Mouse (Mus musculus): Measurements from ENCODE around the gene Icam2.
A peak's percentile ranks its signal among the peaks of the same experiment; 100 is the strongest.

Gene Icam2

DNA sequence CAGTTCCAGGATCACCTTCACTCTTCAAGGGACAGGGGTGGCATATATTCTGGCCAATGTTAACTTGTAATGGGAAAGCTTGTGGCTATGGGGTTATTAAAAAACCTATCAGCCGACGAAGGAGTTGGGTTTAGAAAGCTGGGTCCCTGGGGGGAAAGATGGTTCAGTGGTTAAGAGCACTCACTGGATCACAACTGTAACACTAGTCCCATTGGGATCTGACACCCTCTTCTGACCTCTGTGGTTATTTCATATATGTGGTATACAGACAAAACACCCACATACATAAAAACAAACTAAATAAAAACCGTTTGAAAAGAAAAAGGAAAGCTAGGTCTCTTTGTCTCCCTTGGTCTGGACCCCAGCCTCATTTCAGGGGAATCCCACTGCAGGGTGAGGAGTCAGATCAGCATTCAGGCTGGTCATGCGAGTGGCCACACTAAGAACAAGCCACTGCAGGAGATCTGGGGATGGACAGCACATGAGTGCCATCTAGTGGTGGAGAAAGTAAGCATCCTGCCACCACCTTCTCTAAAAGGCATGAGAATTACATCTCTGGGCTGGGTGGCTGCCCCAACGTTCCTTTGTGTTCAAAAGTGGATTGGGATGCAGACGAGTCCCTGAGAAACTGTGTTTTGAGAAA lies 3.8 kb upstream of the Icam2 start:
- DNase-seq (ENCODE audit: low read depth, low spot score) = peak; percentile 71

DNA sequence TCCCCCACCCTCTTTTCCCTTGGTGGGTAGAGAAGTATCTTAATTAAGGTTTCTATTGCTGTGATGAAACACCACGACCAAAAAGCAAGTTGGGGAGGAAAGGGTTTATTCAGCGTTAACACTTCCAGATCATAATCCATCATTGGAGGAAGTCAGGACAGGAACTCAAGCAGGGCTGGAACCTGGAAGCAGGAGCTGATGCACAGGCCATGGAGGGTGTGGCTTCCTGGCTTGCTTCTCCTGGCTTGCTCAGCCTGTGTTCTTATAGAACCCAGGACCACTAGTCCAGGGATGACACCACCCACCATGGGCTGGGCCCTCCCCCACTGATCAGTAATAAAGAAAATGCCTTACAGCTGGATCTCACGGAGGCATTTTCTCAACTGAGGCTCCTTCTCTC lies 2.9 kb upstream of the Icam2 start:
- no peak for DNase-seq (ENCODE audit: low read depth, low spot score)

DNA sequence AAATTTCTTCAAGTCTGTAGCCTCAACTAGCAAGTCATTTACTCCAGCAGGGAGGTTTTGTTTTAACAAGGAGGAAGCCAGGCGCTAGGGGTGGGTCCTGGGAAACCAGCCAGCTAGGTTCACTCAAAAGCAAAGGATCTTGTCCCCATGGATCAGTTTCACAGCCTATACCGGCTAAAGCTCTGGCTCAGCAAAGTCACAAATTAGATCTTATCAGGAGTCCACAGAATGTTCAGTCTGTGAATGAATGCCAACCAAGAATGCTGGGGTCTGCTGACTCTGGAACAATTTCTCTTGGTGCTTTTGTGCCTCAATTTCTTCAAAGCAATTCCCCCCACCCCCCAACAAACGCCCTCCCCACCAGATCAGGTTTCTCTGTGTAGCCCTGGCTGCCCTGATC lies 1.7 kb upstream of the Icam2 start:
- DNase-seq (ENCODE audit: low read depth, low spot score) = no peak

DNA sequence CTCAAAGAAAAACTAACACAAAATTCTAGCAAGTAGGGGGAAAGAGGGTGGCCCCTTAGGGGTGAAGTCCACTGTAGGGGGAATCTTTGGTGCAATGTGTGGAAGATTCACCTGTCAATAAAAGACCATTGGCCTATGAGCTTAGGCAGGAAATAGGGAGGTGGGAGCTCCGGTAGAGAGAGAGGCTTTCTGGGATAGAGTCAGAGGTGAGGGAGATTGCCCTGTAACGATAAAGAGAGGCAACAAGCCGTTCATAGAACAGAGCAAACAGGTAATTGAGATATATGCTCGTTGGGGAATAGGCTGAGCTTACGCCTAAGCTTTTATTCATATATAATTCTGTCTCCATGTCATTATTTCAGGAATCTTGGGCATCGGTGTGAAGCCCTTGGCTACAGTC lies 855 bp downstream of the Icam2 start:
- DNase-seq (ENCODE audit: low read depth, low spot score) = no peak

DNA sequence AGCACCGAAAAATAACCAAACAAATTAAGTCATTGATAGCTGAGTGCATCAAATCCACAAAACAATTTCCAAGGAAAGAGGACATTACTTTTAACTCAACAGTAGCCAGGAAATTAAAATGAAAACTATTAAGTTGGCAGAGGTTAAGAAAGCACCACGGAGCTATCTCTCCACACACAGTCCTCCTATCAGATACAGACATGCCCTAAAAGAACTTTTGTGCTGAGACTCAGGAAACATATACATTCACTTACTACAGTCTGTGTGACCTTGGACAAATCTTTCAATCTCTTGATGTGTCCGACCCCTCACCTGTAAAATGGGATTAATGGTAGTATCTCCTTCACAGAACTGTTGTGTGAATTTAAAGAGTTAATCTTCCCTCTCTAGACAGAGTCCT lies 1.5 kb downstream of the Icam2 start:
- DNase-seq (ENCODE audit: low read depth, low spot score) = no peak

DNA sequence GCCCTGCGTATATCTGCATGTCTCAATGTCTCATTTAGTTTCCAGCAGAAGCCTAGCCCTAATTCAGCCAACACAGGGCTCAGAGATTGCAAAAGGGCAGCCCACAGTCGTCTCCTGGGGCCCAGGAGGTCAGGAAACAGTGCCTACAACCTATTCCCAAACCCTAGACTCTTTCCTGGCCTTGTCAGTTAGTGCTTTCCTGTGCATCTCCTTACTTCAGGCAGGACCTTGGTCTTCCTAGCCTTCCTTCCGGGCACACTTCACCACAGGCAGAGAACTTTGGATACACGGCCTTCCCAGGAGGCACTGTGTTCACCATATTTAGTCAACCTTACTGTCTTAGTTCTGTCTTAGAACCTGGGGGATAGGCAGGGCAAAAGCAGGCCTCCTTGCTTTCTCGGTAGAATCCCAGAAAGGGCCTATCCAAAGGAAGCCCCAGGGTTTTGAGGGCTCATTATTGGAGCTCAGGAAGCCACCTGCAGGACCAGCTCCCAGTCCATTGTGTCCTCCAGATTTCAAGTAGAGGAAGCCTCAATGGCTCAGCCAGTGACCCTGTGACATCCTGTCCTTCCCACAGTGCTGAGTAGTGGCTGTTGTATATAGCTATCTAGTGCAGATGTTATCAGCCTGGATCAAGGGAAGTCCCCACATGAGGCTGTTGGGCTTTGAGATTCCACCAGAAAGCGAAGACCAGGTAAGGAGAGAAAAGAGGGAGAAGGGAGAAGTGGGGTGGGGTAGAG lies 4.7 kb downstream of the Icam2 start:
- no peak for DNase-seq (ENCODE audit: low read depth, low spot score)

DNA sequence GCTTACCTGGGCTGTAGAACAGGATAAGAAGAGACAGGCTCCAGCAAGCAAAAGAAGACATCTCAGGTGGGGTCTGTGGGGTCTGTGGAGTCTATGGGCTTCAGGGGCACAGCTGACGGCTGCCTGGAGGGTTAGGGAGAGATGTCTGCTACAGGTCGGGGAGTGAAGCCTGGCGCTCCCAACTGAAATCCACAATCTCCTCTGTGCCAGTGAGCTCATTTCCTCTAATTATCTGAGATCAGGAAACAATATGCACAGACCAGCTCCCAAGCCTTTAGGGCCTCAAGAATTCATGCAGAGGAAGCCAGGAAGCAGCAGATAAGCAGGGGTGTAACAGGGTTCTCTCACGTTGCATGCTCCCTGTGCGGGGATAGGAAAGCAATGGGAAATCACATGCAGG lies 5.5 kb downstream of the Icam2 start:
- no peak for DNase-seq (ENCODE audit: low read depth, low spot score)

DNA sequence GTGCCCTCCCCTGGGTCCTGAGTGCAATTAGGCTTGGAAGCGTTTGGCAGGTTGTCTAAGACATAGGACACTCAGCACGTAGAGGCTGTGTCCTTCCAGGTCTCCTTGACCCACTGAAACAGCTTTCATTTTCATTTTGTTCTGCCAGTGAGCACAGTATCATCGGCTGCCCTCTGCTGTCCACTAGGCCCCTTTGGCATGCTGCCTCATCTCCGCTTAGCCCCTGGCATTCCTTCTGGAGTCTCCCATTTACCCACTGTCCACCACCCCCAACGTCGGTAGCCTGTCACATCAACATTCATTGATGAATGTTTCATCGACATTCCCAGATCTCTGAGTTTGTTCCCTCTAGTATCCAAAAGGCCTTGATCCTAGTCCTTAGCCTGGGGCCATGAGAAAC lies 6.0 kb downstream of the Icam2 start:
- DNase-seq (ENCODE audit: low read depth, low spot score) = no peak

DNA sequence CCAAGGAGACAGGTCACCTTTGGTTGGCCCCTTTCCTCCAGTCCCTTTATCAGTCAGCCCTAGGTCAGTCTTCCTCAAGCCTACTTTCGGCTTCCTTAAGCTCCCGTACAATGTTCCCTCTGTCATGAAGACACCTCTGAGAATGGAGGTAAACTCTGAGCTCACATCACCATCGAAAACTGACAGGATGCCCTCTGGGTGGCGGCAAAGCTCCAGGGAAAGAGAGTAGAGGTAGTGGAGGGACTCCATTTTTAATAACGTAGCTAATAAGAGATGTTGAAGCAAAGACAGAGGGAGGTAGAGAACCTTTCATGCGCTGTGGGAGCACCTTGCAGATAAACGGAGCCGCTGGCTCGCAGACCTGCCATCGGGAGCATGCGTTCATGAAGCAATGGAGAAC lies 6.9 kb downstream of the Icam2 start:
- no peak for DNase-seq (ENCODE audit: low read depth, low spot score)

DNA sequence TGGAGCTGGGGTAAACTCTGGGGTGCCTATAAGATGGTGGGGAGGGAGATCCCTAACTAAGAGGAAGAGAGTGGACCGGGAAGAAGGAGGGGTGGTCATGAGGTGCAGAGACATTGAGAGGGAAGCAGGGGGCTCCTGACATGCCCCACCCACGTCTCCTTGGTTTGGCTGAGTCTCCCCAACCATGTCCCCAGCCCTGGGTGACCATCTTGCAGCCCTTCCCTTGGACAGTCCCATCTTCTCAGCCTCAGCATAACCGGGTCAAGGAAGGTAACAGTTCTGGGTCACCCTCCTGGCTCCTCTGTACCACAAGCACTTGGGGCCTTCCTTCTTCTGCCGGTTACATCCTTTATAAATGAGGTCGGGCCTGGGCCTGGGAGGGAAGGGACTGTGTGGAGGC lies 12.9 kb downstream of the Icam2 start:
- DNase-seq (ENCODE audit: low read depth, low spot score) = no peak

DNA sequence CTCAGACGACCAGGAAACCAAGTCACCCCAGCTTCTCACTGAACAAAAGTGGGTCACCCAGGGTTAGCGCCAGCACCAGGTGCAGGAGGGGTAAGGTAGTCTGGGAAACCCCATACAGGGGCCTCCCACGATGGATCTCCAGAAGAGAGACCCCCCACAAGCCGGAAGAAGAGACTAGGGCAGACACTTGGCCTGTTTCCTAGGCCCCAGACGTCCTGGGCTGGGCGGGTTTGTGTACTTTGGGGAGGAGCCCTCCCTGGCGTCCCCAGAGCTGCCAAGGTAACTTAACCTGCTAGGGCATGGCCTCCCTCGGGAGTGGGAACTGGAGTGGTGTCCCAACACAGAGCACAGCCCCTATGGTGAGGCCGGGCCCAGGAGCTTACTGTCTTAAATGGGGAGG lies 13.3 kb downstream of the Icam2 start:
- no peak for DNase-seq (ENCODE audit: low read depth, low spot score)

DNA sequence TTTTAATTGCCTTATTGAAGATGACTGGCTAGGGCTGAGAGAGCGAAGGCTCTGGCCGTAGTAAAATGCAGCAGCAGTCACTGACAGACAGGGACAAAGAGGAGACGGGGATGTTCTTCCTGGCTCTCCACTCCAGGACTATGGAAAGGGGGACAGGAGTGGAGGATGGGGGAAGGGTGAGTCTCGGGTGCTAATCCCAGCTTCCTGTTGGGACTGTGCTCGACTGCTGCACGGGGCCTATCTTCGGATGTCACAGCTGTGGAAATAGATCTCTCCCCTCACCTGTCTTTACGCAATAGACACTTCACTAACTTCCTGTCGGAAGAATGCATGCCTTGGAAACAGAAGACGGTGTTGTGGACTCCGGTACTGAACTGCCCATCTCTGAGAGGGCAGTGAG lies 13.9 kb downstream of the Icam2 start:
- no peak for DNase-seq (ENCODE audit: low read depth, low spot score)

DNA sequence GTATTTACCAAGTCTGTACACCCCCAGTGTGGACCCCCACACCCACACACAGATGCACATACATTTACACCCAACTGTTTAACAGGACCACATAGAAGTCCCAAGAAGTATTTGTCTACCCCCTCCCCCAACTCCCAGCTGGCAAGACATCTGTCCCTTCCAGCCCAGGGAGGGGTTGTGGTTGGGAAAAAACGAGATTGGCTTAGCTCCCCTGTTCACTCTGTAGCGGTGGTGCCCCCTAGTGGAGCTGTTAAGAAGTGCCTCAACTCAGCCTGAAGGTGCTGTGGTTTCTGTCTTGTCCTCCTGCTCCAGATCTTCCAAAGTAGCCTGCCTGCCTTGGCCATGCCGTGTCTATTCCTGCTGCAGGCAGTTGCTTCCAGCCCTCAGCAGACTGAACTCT lies 21.6 kb downstream of the Icam2 start:
- DNase-seq (ENCODE audit: low read depth, low spot score) = peak; percentile 43

DNA sequence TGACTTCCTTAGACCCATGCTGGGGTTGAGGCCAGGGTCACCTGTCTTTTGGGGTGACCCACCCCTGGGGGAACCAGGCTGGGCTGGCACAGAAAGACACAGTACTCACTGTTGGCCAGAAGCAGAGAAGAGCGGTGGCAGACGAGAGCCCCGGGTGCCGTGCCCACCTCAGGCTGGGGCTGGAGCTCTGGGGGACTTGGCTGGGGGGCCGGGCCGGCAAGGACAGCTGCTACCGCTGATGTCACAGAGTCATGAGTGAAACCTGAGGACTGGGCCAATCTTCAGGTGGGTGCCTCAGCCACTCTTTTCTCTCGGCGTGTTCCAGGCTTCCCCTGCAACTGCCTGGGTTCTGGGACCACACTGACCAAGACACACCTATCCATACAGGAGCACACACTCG lies 22.5 kb downstream of the Icam2 start, which contains the start of gene Prr29:
Gene Prr29 (plus strand): TSS at position 107 of the 400 bp plus-strand sequence.
- DNase-seq (ENCODE audit: low read depth, low spot score) = no peak

DNA sequence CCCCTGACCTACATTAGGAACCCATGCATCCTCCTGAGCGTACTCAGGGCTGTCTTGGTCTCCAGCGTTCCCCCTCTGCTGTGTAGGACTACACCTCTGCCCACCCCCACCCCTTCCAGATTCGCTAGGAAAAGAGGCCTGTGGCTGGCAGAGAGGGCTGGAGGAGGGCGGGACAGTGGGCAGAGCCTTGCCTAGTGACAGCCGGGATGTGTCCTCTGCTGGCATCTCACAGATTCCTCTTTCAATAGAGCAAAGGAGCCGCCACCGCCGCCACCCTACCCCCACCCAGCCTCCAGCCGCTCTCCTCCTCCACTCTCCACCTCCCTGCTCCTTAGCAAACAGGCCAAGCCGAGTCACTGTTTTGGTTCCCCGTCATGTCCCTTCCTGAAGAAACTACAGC lies 23.2 kb downstream of the Icam2 start:
- DNase-seq (ENCODE audit: low read depth, low spot score) = no peak

DNA sequence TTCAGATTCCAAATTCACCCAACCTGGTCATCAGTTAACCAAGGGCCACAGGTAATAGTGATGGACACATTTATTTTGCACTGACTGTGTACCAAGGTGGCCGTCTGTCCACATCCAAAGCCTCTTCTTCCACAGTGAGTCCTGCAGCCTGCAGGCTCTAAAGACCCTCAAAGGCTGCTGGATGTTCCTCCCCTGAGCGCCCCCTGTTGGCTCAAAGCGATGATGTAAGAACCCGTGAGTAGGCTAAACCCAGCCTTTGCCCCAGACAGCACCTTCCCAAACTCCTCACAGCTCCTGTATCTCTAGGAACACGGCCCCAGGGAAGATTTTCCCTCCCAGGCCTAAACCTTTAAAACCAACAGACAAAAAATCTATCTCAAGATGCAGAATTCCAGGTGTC lies 28.5 kb downstream of the Icam2 start:
- no peak for DNase-seq (ENCODE audit: low read depth, low spot score)

DNA sequence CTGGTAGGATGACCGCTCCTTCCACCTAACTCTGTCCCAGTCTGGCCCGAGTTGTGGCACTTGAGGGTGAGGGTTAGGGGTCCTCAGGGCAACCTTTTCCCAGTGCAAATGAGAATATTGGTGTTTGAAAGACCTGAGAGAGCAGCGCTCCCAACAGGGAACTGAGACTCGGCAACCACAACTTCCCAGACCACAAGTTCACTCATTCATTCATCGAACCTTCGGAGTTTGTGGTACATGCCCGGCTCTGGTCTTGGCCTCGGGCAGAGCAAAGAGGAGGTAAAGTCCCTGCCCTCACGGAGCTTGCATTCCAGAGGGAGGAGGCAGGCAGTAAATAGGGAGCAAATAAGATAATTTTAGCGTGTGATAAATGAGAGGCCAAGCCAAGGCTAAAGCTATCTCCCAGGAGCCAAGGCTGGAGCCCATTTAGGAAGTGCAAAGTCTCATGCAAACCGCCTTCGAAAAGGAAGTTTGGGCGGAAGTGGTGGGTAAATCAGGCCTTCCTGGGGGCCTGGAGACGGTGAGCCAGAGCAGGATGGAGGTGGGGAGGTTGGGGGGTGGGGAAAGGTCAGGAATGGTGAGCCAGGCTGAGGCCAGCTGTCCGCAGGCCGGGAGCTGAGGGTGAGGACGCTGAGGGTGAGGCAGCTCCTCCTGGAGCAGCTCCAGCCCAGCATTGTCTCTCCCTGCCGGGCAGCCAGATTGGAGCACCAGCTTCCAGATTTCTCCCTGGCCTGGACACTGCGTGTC lies 32.3 kb downstream of the Icam2 start:
- DNase-seq (ENCODE audit: low read depth, low spot score) = no peak

DNA sequence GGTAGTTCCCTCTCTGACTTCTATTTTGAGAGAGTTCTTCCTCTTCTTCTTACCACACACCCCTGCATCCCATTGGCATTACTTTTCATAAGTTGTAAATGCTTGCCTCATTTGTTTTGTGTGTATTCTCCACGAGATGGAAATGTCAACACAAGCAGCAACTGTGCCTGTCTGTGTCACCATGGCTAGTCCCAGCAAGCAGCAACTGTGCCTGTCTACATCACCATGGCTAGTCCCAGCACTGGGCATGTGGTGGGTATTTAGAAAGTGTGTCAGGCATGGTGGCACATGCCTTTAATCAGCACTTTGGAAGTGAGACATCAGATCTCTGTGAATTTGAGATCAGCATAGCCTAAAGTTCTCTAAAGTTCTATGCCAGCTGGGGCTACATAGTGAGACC lies 33.7 kb downstream of the Icam2 start:
- no peak for DNase-seq (ENCODE audit: low read depth, low spot score)

DNA sequence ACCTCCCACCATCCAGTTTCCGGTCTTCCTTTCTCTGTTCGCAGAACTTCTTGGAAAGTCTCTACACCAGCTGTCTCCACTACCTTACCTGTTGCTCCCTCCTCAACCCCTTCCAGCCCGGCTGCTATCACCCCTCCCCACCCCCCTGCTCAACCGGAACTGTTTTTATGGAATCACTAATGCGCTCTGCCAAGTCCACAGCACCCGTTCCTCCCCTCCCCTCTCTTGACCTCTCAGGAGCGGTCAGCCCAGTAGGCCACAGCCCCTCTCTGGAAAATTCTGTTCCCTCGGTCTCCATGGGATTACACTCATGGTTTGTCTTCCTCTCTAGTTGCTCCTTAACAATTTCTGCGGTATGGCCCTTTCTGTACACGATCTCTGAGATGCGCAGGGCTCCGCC lies 34.7 kb downstream of the Icam2 start, which contains the start of gene Scn4a:
Gene Scn4a (minus strand): TSS at position 101 of the 400 bp plus-strand sequence.
- DNase-seq (ENCODE audit: low read depth, low spot score) = no peak

DNA sequence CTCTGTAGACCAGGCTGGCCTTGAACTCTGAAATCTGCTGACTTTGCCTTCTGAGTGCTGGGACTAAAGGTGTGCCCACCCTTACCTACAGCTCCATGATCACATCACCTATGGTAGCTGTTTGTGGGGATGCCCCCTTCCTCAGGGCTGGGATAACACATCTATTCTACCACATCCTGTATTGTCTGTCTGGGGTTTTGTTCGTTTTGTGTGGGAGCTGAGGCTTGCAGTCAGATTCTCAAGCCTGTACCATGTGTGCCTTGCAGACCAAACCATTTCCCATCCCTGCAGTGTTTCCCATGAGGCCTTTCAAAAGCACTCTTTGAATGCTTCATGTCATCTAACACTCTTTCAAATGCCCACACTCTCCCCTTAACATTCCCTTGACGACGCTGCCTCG lies 35.9 kb downstream of the Icam2 start:
- no peak for DNase-seq (ENCODE audit: low read depth, low spot score)

DNA sequence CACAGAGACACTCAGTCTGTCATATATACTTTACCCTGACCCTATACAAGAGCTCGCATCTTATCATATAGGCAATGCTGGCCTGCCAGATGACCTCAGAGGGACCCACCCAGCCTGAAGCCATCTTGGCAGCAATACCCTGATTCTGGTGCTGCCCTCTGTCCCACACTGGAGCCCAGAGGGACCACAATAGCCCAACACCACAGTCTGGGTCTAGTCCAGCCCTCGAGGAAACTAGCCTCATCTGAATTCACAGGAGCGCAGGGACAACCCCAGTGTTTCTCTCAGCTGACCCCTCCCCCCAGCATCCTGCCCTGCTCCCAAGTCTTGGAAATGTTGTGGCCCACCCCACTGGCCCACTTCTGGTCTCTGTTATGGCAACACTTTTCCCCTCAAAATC lies 36.6 kb downstream of the Icam2 start:
- no peak for DNase-seq (ENCODE audit: low read depth, low spot score)

DNA sequence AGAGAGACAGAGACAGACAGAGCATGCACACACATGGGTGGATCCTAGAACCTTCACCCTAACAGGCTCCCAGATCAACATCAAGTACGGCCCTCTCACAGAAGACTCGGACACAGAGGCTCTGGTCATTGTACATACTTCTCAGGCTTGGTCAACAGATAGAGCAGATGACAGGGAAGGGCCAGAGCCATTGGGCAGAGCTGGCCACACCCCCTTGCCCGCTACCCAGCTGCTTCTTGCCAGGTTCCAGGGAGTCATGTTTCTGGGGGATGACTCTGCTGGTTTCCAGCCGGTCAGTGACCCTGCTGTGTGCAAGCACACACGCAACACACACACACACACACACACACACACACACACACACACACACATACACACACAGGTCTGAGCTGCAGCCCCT lies 37.0 kb downstream of the Icam2 start:
- DNase-seq (ENCODE audit: low read depth, low spot score) = no peak

DNA sequence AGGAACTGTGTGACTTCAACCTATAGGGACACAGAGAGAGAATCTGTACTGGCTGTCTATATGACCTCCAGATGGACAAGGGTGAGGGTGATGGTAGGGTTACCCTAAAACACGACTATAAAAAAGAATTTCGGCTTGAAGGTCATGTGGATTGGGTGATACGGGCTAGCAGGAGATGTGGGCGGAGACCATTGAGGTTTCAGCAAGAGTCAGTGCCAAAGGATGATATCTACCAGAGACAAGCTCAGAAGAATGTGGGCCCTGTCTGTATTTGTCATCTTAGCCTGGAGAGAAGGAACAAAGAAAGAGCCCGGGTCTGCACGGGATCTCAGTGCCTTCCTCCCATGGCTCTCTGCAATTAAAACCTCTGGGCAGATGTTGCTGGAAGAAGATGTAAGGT lies 38.1 kb downstream of the Icam2 start:
- no peak for DNase-seq (ENCODE audit: low read depth, low spot score)

Data from c-Kit-negative CD71-positive TER-119-positive erythroid progenitor cells, embryonic 14.5 days (primary cell).